Mouse (Mus musculus): Measurements from ENCODE around the gene Prrt1. TPM values are rescaled to one million over a fixed set of nuclear protein-coding genes. Genes with fewer than 3 reads are reported as not detected.

Gene Prrt1
- polyA plus RNA-seq, 1 experiment = 150 TPM

Other genes starting within 250 kb of the Prrt1 start
- 10.7 and 11.1 TPM in 2 replicates for gene BC051142, start 230.7 kb upstream of the Prrt1 start, polyA plus RNA-seq (2012; rRNA removed)
- gene Btnl4, start 152.2 kb upstream of the Prrt1 start, polyA plus RNA-seq (2012; rRNA removed) = not detected in 2 replicates
- not detected in 2 replicates for gene Btnl6, start 112.2 kb upstream of the Prrt1 start, polyA plus RNA-seq (2012; rRNA removed)
- gene Notch4, start 65.3 kb upstream of the Prrt1 start, polyA plus RNA-seq (2012; rRNA removed) = 6.2 and 7.2 TPM in 2 replicates
- gene Gpsm3, start 39.7 kb upstream of the Prrt1 start, polyA plus RNA-seq (2012; rRNA removed) = 2.8 and 3.4 TPM in 2 replicates
- gene Pbx2, start 38.3 kb upstream of the Prrt1 start, polyA plus RNA-seq (2012; rRNA removed) = 67.0 and 71.3 TPM in 2 replicates
- gene Ager, start 31.7 kb upstream of the Prrt1 start, polyA plus RNA-seq (2012; rRNA removed) = 2.1 TPM in 2 replicates
- gene Rnf5, start 25.8 kb upstream of the Prrt1 start, polyA plus RNA-seq (2012; rRNA removed) = 127 and 145 TPM in 2 replicates
- 204 and 229 TPM in 2 replicates for gene Agpat1, start 25.3 kb upstream of the Prrt1 start, polyA plus RNA-seq (2012; rRNA removed)
- gene Egfl8, start 13.6 kb upstream of the Prrt1 start, polyA plus RNA-seq (2012; rRNA removed) = 9.7 and 10.5 TPM in 2 replicates
- 41.9 and 43.0 TPM in 2 replicates for gene Ppt2, start 1.0 kb upstream of the Prrt1 start, polyA plus RNA-seq (2012; rRNA removed)
- gene Fkbpl, start 15.2 kb downstream of the Prrt1 start, polyA plus RNA-seq (2012; rRNA removed) = 6.7 and 7.9 TPM in 2 replicates
- 57.7 and 59.6 TPM in 2 replicates for gene Atf6b, start 17.6 kb downstream of the Prrt1 start, polyA plus RNA-seq (2012; rRNA removed)
- 1.6 TPM in 2 replicates for gene Tnxb, start 41.0 kb downstream of the Prrt1 start, polyA plus RNA-seq (2012; rRNA removed)
- 18.8 and 22.8 TPM in 2 replicates for gene C4b, start 114.3 kb downstream of the Prrt1 start, polyA plus RNA-seq (2012; rRNA removed)
- gene Cyp21a1, start 175.0 kb downstream of the Prrt1 start, polyA plus RNA-seq (2012; rRNA removed) = 0.04 TPM in 1 of 2 replicates, not detected in the other
- 71.8 and 77.6 TPM in 2 replicates for gene Stk19, start 207.4 kb downstream of the Prrt1 start, polyA plus RNA-seq (2012; rRNA removed)
- 47.3 and 56.4 TPM in 2 replicates for gene Dxo, start 207.5 kb downstream of the Prrt1 start, polyA plus RNA-seq (2012; rRNA removed)
- 72.8 and 77.5 TPM in 2 replicates for gene Skiv2l, start 220.7 kb downstream of the Prrt1 start, polyA plus RNA-seq (2012; rRNA removed)
- 60.8 and 66.2 TPM in 2 replicates for gene Nelfe, start 220.9 kb downstream of the Prrt1 start, polyA plus RNA-seq (2012; rRNA removed)
- gene Cfb, start 233.0 kb downstream of the Prrt1 start, polyA plus RNA-seq (2012; rRNA removed) = 0.29 and 0.44 TPM in 2 replicates
- 7.5 and 8.8 TPM in 2 replicates for gene Zbtb12, start 249.9 kb downstream of the Prrt1 start, polyA plus RNA-seq (2012; rRNA removed)

Data from frontal cortex, adult 2 months (tissue).